Mouse (Mus musculus) left cerebral cortex, adult 2 months (tissue): ENCODE results near the gene Ctns. TPM values are rescaled to one million over a fixed set of nuclear protein-coding genes. Genes with fewer than 3 reads are reported as not detected.

Experiments used
- DNase-seq, 2 experiments: peaks; one replicate each; pipeline ENCODE4 v3.0.0; 2021 to 2022; ENCODE audit warnings: low spot score in 2 of 2, mixed read lengths in 1 of 2; ENCODE audit errors: extremely low spot score in 1 of 2
- H3K27ac ChIP-seq: fragments of 200-600 bp; 2 replicates; pipeline ENCODE4 v1.8.1; 2022
- H3K4me3 ChIP-seq: fragments of 200-600 bp; 2 replicates; pipeline ENCODE4 v1.8.1; 2022
- CTCF ChIP-seq: fragments of 200-600 bp; IDR thresholded peaks from 2 replicates; pipeline ENCODE4 v1.8.1; 2022; ENCODE audit warnings: antibody characterized with exemption, mild to moderate bottlenecking, moderate library complexity
- intact Hi-C: fragments of 180-260 bp; cut with DNase I; formaldehyde crosslinking; loops from one replicate; pipeline ENCODE4 v1.15.1; 2025
- total RNA-seq, 2 experiments: library from RNA; stranded (reverse); gene quantifications; 2 replicates each; pipeline ENCODE4 v1.2.3; 2021

Ctns gene
- total RNA-seq, 2 experiments from 2014 or later: 19.3 to 20.2 TPM

DNA sequence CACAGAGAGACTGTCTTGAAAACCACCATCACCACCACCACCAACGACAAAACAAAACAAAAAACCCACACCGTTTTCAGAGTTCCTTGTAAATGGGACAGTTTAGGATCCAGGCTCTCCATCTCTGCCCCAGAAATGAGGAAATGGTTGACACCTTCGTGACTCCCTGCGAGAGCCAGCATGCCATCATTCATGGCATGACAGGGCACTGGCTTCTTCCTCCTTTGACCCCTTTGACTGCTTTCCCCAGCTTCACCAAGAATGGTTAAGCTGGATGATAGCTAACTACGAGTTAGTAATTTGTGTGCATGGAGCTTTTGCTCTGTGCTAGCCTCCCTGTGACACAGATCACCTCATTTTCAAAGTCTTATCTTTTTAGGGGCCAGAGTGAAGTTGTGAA, 36.6 kb downstream of the Ctns start:
- no peak for TF ChIP-seq CTCF
- no peak overlapping the region for H3K4me3 ChIP-seq
- intact Hi-C loops: no loop called here
- H3K27ac ChIP-seq: no peak overlapping the region
- DNase-seq: no peak

DNA sequence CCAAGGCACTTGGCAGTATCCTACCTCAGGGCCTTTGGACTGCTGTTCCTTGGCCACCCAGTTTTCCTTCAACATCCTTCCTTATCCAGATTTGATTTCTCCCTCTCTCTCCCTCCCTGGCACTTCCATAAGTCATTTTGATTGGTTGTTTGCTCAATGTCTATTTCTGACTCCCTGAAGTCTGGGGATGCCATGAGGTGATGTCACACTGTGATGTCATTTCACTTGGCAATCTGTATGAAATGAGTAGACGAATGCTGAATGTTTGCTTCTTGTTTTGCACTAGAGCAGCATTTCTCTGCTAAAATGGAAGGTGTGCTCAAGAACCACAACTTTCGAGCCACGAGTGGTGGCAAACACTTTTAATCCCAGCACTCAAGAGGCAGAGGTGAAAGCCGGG, 37.2 kb downstream of the Ctns start:
- no peak for DNase-seq
- no peak overlapping the region for H3K4me3 ChIP-seq
- no peak for TF ChIP-seq CTCF
- no peak overlapping the region for H3K27ac ChIP-seq
- intact Hi-C loops: no loop called here

- intact Hi-C loops: no loop called here
- H3K4me3 ChIP-seq: peak overlapping the region; percentile 46; the same call in 1 of the 2 replicates
- TF ChIP-seq CTCF: no peak
- no peak overlapping the region for H3K27ac ChIP-seq
- DNase-seq: no peak
These were observed 38.0 kb downstream of the Ctns start for GRCm38 (mm10) chr11:73160811-73161200.

DNA sequence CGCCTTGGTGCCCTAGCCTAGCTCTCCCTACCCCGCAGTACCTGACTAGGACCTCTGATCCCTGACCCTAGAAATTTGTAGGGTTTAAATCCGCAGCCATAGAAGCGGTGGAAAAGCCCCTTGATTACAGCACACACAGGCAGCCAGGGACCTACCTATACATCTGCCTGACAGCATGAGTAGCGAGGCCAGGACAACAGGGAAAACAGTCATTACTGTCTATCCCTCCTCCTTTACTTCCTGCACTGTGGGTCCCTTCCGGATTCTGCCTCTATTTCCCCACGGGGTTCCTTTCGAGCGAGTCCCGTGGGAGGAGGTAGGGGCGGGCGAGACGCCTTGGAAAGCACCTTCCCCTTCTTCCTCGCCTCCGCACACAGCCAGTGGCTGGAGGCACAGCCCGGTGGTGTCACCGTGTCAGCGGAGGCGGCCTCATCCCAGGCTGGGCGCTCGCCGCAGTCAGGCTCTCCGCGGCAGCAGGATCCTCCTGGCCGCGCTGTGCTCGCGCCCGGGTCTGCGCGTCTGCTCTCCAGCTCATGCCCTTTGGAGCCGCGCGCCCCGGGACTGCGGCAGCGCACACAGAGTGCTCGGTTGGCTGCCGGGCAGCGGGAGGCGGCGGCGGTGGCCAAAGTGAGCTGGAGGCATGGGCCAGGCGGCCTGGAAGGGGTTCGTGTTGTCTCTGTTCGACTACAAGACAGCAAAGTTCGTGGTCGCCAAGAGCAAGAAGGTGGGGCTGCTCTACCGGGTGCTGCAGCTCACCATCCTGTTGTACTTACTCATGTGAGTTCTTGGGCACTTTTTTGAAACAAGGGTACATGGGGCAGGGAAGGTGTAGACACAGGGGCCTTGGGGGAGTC, 38.7 kb downstream of the Ctns start, which contains the start of gene P2rx5:
Gene P2rx5, plus strand, starts transcription at position 465 of the 854 bp plus-strand sequence.
- Histone ChIP-seq H3K4me3 (peak within 1 kb of the TSS; percentile 46), H3K27ac (no peak within 1 kb of the TSS)
- TF ChIP-seq CTCF: no peak
- intact Hi-C loops: no loop called here
- DNase-seq: peak in 1 of 2 experiments; percentile 23

DNA sequence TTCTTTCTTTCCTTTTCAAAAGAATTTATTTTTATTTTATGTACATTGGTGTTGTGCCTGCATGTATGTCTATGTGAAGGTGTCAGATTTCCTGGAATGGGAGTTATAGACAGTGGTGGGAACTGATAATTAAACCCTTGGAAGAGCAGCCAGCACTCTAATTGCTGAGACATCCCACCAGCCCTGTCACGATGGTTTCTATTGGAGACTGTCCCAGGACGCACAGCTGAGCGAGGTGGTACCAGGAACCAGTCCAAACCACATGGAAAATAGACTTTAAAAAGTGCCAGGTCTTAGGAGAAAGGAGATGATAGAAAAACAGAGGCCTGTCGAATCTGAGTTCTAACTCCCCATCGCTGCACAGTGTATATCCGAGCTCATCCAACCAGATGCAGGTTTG, 43.8 kb downstream of the Ctns start:
- Histone ChIP-seq H3K27ac (no peak overlapping the region), H3K4me3 (no peak overlapping the region)
- intact Hi-C loops: no loop called here
- DNase-seq: no peak
- TF ChIP-seq CTCF: no peak

DNA sequence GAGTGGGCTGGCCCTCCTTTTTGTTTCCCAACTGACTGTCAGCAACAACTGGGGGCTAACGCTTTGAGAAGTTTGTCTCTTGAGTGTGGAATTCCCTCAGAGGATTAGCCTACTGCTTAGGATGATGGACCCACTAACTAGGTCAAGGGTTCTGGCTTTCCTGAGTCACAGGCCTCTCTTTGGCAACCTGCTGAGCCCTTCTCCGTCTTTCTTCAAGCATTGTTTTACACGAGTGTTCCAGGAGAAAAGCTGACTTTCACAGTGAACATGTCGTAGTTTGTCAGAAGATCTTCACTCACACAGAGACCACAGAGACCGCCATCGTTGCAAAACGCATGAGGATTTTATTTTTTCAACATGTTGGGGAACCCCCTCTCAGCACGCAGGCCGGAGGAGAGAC, 50.6 kb downstream of the Ctns start:
- intact Hi-C loops: no loop called here
- no peak for TF ChIP-seq CTCF
- no peak overlapping the region for H3K27ac ChIP-seq
- no peak overlapping the region for H3K4me3 ChIP-seq
- no peak for DNase-seq

- Histone ChIP-seq H3K4me3 (no peak overlapping the region), H3K27ac (no peak overlapping the region)
- no peak for DNase-seq
- intact Hi-C loops: no loop called here
- TF ChIP-seq CTCF: no peak
These were observed 51.9 kb downstream of the Ctns start for GRCm38 (mm10) chr11:73146975-73147365.

GRCm38 (mm10) chr11:73146026-73146974, 52.5 kb downstream of the Ctns start:
- H3K4me3 ChIP-seq: no peak overlapping the region
- intact Hi-C loops: no loop called here
- no peak for TF ChIP-seq CTCF
- H3K27ac ChIP-seq: no peak overlapping the region
- DNase-seq: no peak

DNA sequence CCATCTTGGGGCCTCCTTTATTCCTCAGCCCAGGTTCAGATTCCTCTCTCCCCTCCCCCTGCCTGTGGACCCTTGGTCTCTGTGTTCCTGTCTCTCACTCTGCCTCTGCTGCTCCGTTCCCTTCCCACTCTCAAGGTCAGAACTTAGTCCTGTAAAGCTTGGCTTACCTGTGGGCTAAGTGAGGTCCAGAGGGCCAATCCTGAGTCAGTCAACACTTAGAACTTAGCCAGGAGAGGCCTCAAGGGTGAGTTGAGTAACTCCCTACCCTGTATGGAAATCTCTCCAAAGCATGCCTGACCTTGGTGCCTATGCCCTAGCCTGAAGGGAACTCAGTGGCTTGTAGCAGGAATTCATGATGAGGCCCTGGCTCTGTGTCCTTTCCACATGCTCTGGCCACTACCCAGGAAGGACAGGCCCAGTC, 54.6 kb downstream of the Ctns start:
- TF ChIP-seq CTCF: no peak
- Histone ChIP-seq H3K4me3 (no peak overlapping the region), H3K27ac (no peak overlapping the region)
- intact Hi-C loops: no loop called here
- DNase-seq: no peak

DNA sequence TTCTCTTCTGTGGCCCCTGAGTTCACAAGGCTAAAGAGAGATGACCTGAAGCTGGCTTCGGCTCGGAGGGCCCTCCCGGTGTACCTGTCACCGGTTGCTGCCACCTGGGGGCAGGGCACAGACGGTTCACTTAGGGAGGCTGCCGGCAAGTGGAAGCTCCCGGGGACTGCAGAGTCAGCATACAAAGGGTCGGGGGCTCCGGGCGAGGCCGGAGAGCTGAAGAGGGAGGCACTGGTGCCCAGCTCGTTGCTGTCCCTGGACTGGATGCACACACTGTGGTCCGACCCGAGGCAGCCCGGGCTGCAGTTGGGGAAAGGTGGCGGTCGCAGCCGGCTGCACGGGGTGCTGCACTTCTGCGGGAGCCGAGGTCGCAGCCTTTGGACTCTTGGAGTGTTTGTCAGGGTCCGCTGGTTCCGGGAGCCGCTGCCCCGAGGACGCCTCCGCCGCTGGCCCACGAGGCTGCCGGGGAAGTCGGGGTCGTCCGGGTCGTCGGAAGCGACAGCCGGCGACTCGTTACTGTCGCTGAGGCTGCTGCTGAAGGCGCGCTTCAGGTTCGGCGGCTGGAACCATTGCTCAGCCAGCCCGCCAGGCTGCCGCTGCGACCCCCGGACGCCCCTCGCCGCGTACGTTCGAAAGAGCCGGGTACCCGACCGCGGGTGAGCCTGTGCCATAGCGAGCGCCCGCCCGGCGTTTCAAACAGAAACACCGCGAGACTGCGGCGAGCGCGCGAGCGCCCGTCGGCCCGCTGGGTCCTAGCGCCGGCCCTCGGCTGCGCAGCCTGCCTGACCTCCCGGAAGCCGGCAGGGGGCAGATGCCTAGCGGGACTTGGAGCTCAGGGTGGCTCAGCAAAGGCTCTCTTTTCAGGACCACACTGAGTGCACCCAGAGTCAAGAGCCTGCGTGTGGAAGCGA, 61.0 kb downstream of the Ctns start, which contains the start of gene Haspin:
Gene Haspin, minus strand, starts transcription at position 704 of the 911 bp plus-strand sequence.
- DNase-seq: peak; percentile 89 to 92
- Histone ChIP-seq H3K27ac (no peak within 1 kb of the TSS), H3K4me3 (peak within 1 kb of the TSS; percentile 80)
- intact Hi-C loops: loop anchor here (1.0 kb wide), 1 partner anchor 1233 kb away; no protein-coding TSS in a partner anchor
- peak; percentile 99 for TF ChIP-seq CTCF

DNA sequence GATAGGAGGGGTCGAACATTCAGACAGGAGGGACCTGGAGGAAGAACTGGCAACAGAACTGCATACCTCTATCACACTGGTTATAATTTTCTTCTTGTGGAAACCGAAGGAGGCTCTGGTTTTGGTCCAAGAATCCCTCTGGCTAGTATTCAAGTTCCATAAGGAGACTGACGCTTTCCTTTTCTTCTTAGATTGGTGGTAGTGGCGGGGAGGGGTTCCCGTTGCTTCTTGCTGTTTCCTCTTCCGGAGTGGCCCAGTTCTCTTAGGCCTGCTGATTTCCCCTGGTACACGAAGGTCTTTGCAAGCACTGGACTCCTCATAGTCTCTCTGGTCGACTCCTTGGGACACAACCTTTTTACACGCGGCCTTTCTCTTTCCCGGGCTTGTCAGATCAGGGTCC, 61.7 kb downstream of the Ctns start:
- no peak for TF ChIP-seq CTCF
- Histone ChIP-seq H3K4me3 (no peak overlapping the region; the same call in 1 of the 2 replicates), H3K27ac (no peak overlapping the region)
- intact Hi-C loops: no loop called here
- no peak for DNase-seq
